Mouse (Mus musculus): ENCODE results near the gene Zfp280b.
A peak's percentile ranks its signal among the peaks of the same experiment; 100 is the strongest.
"Not testable (repeated sequence)": the region's sequence is repeated elsewhere in the genome, so short reads cannot be mapped to it uniquely, and the experiment has no call there.

The Zfp280b gene

DNA sequence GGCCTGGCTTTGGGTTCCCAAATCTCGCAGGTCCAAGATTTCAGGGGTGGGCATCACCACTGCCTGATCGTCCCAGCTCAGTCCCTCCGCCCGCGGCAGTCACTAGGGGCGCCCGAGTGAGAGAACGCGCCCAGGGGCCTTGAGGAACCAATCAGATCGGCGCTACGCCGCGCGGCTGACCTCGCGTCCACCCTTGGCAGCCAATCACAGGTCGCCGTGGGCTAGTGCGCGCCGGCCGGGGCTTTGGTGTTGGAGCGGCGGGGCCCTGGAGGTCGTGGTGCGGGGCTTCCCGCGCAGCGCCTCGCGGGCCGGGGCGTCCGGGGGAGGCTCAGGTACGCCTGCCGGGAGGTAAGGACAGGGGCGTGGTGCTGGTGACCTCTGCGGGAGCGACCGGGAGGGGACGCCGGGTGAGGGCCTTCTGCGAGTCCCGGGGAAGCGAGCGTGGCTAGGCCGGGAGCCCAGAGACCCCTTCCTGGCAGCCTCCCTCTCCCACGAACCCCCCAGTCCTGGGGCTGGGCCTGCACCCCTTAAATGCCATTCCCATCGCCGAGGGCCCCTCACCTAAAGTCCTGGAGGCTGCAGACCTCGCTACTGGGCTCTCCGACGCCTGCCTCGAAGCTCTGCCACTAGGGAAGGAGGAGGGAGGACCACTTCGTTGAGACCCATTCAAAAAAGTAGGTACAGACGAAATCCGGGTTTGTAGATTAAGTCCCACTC, at the start of gene Zfp280b:
Gene Zfp280b (plus strand): TSS at position 249 of the 717 bp plus-strand sequence.
- peak; percentile 84 for DNase-seq (ENCODE audit: low spot score)

- no peak for DNase-seq (ENCODE audit: low spot score)
Measured at GRCm38 (mm10) chr10:75990430-75991042, 41.9 kb upstream of the Zfp280b start.

DNA sequence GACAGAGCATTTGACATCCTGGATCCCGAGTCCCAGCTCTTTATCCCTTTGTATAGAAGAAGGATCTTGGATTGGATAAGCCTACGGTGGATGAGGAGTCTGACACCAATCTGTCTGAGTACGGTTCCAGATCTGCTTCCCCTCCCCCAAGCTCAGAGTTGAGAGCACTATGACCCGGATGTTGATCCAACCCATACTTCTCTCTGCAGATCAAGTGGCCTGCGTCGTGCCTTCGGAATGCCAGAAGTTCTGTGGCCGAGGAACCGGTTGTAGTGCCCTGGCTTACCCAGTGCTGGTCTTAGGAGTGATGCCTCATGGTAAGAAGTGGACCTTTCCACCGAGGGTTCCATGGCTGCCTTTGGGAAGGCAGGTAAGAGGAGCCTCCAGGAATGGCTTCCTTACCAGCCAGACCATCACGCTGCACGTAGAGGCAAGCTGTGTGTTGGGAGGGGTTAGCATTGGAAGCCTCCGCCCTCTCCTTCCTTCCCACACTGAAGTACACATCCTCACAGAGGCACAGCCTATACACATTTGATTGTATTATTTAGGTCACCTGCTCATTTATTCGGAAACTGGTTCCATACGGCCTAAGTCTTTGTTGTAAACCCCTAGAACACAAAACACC, 38.7 kb upstream of the Zfp280b start:
- no peak for DNase-seq (ENCODE audit: low spot score)

DNA sequence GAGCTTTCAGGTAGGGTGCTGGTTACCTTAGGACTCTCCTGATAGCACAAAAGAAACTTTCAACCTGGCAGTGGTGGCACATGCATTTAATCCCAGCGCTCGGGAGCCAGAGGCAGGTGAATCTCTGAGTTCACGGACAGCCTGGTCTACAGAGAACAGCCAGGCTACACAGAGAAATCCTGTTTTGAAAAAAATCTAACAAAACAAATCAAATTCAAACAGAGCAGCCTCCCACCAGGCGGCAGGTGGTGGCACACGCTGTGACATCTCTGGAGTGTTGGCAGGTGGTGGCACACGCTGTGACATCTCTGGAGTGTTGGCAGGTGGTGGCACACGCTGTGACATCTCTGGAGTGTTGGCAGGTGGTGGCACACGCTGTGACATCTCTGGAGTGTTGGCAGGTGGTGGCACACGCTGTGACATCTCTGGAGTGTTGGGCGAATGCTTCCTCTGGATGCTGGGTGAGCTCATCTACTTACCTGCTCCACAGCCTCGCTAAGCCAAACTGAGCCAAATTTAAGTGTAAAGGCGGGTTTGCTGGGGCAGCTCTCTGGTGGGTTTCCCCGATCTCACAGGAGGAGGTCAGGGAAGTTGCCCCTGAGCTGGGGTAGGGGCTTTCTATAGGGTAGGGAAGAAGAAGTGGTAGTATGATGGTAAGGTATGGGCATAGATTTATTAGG, 37.8 kb upstream of the Zfp280b start:
- DNase-seq (ENCODE audit: low spot score): not testable (repeated sequence)

- DNase-seq (ENCODE audit: low spot score): no peak
Measured at GRCm38 (mm10) chr10:75995463-75995862, 37.0 kb upstream of the Zfp280b start.

- no peak for DNase-seq (ENCODE audit: low spot score)
Measured at GRCm38 (mm10) chr10:75996315-75996714, 36.1 kb upstream of the Zfp280b start.

DNA sequence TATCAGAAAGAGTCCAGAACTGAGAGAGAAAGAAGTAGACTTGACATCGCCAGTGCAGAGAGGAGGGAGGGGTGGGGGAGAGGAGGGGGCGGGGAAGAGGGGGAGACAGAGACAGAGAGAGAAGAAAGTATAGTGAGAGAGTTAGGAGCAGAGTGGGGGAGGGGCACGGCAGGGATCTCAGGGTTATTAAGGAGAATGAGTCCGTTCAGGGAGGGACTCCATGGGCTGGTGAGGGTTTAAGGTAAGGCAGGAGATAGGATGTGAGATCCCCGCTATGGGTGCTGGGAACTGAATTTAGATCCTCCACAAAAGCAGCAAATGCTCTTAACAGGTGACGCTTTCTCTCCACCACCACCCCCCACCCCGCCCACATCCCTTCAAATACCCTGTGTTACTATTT, 31.3 kb upstream of the Zfp280b start:
- DNase-seq (ENCODE audit: low spot score): no peak

- no peak for DNase-seq (ENCODE audit: low spot score)
Measured at GRCm38 (mm10) chr10:76002101-76002521, 30.3 kb upstream of the Zfp280b start.

- no peak for DNase-seq (ENCODE audit: low spot score)
Measured at GRCm38 (mm10) chr10:76002615-76003014, 29.8 kb upstream of the Zfp280b start.

GRCm38 (mm10) chr10:76003221-76003620, 29.2 kb upstream of the Zfp280b start:
- DNase-seq (ENCODE audit: low spot score): no peak

GRCm38 (mm10) chr10:76006385-76006784, 26.1 kb upstream of the Zfp280b start:
- DNase-seq (ENCODE audit: low spot score): no peak

- no peak for DNase-seq (ENCODE audit: low spot score)
Measured at GRCm38 (mm10) chr10:76009812-76010211, 22.6 kb upstream of the Zfp280b start.

GRCm38 (mm10) chr10:76012922-76013321, 19.5 kb upstream of the Zfp280b start:
- DNase-seq (ENCODE audit: low spot score): no peak

GRCm38 (mm10) chr10:76016886-76017285, 15.6 kb upstream of the Zfp280b start:
- no peak for DNase-seq (ENCODE audit: low spot score)

GRCm38 (mm10) chr10:76021728-76022127, 10.7 kb upstream of the Zfp280b start:
- no peak for DNase-seq (ENCODE audit: low spot score)

GRCm38 (mm10) chr10:76023921-76024320, 8.5 kb upstream of the Zfp280b start:
- DNase-seq (ENCODE audit: low spot score): no peak

DNA sequence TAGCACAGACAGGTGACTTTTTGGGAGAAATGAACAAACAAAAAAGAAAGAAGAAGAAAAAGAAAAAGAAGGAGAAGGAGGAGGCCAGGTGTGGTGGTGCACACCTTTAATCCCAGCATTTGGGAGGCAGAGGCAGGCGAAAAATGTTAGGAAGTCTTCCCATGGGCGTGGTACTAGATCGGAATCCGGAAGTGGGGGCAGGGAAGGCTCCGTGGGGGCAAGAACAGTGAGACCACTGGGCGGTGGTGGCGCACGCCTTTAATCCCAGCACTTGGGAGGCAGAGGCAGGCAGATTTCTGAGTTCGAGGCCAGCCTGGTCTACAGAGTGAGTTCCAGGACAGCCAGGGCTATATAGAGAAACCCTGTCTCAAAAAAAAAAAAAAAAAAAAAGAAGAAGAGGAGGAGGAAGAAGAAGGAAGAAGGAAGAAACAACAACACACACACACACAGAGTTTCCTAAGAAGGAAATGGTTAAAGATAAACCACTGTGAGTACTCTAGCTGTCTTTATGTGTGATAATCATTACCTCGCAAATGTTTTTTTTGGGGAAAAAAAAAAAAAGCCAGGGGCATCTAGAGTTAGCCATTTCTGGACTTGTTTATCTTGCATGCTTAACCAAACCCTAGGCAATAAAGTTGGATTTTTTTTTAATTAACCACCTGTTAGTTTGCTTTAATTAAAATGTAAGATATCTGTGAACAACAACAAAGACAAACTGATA, 6.8 kb upstream of the Zfp280b start:
- no peak for DNase-seq (ENCODE audit: low spot score)

DNA sequence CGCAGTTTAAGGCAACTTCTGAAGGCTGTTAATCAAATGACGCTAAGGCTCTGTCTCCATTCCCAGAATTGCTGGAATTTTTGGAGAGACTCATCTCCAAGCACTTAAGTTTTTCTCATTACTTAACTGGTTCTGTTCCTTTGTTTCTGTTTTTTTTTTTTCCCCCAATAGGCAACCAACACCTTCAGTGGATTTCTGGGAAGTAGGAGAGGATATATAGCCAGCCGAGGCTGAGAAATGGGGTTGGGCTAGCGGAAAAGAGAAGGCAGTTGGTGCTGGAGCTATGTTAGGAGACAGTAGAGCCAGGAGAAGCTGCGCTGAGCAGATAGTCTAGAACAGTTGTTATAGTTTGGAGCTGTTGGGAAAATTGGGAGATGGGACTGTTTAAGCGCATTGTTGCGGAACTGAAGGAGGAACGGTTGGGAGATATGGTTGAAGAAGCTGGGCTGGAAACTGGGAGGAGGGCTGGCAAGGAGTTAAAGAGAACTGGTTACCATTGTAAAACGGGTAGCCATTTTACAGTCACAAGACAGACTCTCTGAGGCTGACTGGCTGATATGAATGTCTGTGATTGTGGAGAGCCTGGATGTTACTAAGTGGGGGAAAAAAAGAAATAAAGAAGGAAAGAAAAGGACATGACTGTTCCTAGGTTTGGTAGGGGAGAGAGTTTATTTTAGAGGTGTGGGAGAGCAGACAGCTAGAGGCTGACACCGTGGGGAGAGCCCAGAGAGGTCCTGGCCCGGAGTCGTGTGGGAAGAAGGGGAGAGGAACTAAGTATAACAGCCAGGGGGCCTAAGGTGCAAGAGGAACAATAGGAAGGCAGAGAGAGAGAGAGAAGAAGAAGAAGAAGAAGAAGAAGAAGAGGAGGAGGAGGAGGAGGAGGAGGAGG, 5.1 kb upstream of the Zfp280b start:
- no peak for DNase-seq (ENCODE audit: low spot score)

DNA sequence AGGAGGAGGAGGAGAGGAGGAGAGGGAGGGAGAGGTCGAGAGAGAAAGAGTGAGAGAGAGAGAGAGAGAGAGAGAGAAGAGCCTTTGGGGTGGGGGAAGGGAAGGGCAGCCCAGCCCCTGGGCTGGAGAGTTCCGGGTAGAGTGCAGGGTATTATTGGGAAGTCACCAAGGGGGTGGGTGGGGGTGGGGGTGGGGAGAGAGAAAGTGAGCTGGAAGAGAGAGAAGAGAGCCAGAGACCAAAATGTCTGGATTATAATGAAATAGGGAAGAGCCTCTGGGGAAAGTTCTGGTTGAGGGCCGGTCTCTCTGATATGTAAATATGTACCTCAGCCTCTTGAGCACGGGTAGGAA, 4.5 kb upstream of the Zfp280b start:
- DNase-seq (ENCODE audit: low spot score): no peak

DNA sequence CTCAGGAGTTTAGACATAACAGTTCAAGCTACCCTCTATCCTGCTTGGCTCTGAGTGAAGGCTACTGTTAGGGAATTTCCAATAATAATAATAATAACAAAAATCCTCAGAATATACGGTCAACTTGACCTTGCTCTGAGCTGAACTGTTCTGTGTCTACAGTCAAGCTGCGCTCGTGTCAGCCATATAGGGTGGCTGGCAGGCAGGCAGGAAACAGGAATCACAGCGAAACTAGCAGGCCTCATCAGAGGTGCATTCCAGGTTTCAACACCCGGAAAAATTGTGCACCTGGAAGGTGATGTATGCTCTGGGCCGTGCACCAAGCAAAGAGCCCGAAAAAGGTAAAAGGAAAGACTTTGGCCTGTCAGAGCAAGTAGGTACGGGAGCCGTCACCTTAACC, 4.1 kb upstream of the Zfp280b start:
- no peak for DNase-seq (ENCODE audit: low spot score)

- no peak for DNase-seq (ENCODE audit: low spot score)
Measured at GRCm38 (mm10) chr10:76029276-76029675, 3.2 kb upstream of the Zfp280b start.

Data from urinary bladder, postnatal 10 days (tissue).